Mouse (Mus musculus) hematopoietic stem cell, adult 5-6 weeks (primary cell): Measurements from ENCODE around the gene Snap91. TPM values are rescaled to one million over a fixed set of nuclear protein-coding genes. Genes with fewer than 3 reads are reported as not detected.

Experiments
- ATAC-seq, 2 experiments: fragments of 125-278 bp in 1 of 2; replicated peaks in 1 of 2; 2 replicates each; pipeline ENCODE4 v1.8.0; 2016 to 2017; ENCODE audit warnings: inconsistent platforms in 2 of 2, mild to moderate bottlenecking in 2 of 2, moderate number of reproducible peaks in 2 of 2, low read depth in 1 of 2, moderate TSS enrichment in 1 of 2; ENCODE audit not compliant: low FRiP score in 2 of 2, poor library complexity in 2 of 2, severe bottlenecking in 2 of 2, insufficient read depth in 1 of 2, low TSS enrichment in 1 of 2
- total RNA-seq: library from RNA; stranded (forward); fragments of 172-1452, 232-1000 nt; gene quantifications from 2 replicates; pipeline ENCODE4 v1.2.3, GENCODE M21; 2017

Gene Snap91
- total RNA-seq, 1 experiment from 2014 or later, result not detected

GRCm38 (mm10) chr9:86728214-86728814, 152.1 kb downstream of the Snap91 start:
- ATAC-seq, result no peak

- ATAC-seq, result no peak
Measured at GRCm38 (mm10) chr9:86726381-86726720, 154.1 kb downstream of the Snap91 start.

- ATAC-seq, result no peak
Measured at GRCm38 (mm10) chr9:86725604-86726380, 154.7 kb downstream of the Snap91 start.

GRCm38 (mm10) chr9:86725066-86725465, 155.4 kb downstream of the Snap91 start:
- ATAC-seq, result no peak

- no peak for ATAC-seq
Measured at GRCm38 (mm10) chr9:86720794-86721193, 159.7 kb downstream of the Snap91 start.

- no peak for ATAC-seq
Measured at GRCm38 (mm10) chr9:86720227-86720626, 160.2 kb downstream of the Snap91 start.

GRCm38 (mm10) chr9:86717119-86717518, 163.3 kb downstream of the Snap91 start:
- ATAC-seq, result no peak

GRCm38 (mm10) chr9:86716540-86716939, 163.9 kb downstream of the Snap91 start:
- ATAC-seq, result no peak

Other genes starting within 250 kb of the Snap91 start
- 0.25 and 0.69 TPM in 2 replicates for gene Me1, start 184.7 kb downstream of the Snap91 start, total RNA-seq
- not detected in 2 replicates for gene Prss35, start 137.0 kb downstream of the Snap91 start, total RNA-seq
- not detected in 2 replicates for gene Ripply2, start 134.9 kb upstream of the Snap91 start, total RNA-seq
- gene Cyb5r4, start 141.4 kb upstream of the Snap91 start, total RNA-seq, result 119 and 130 TPM in 2 replicates